Comparison of ENCODE assay signal across 41 mouse cellular contexts in the genomic region with DNA sequence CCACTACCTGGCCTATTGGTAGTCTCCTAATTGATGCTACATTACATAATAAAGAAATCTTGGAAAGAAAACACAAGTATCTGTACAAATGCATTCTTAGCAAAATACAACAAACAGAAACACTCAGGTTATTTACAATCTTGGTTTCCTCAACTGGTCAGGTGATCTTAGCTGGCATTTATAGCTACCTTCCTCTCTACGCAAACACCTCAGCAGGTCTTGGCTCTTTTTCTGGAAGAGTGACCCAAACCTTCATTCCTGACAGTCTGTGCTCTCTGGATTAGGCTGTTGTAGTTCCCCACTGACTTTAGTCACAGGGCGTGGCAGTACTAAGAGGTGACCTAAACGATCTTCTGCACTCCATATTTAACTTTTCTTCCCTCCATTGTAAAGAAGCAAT. TPM values are rescaled to one million over a fixed set of nuclear protein-coding genes. Genes with fewer than 3 reads are reported as not detected.
"Had no signal": no experiment of that assay in that cellular context is flagged by ENCODE, and none has a peak within 500 bp of the region (broad histone marks: within the 10 kb centered on the region; RNA-seq: fewer than 3 reads in every experiment).

No protein-coding gene starts in this region.

- ATAC-seq: liver, embryonic 12.5 days; liver, postnatal 0 days; lung, postnatal 0 days; midbrain, embryonic 13.5 days; midbrain, embryonic 15.5 days; midbrain, embryonic 16.5 days had no signal

- H3K9ac ChIP-seq: limb, embryonic 12.5 days; limb, embryonic 13.5 days; limb, embryonic 15.5 days; liver, embryonic 12.5 days; liver, embryonic 13.5 days; liver, embryonic 14.5 days; liver, embryonic 15.5 days; liver, postnatal 0 days; lung, embryonic 14.5 days; lung, embryonic 15.5 days; midbrain, embryonic 12.5 days; midbrain, embryonic 13.5 days; midbrain, embryonic 15.5 days; neural tube, embryonic 12.5 days had no signal

- H3K4me1 ChIP-seq: limb, embryonic 13.5 days; limb, embryonic 15.5 days; lung, embryonic 15.5 days; midbrain, embryonic 12.5 days; midbrain, embryonic 13.5 days; midbrain, embryonic 15.5 days; neural tube, embryonic 12.5 days had no signal

- H3K27ac ChIP-seq: limb, embryonic 10.5 days; limb, embryonic 12.5 days; limb, embryonic 13.5 days; limb, embryonic 15.5 days; liver, embryonic 12.5 days; liver, embryonic 13.5 days; liver, embryonic 14.5 days; liver, embryonic 15.5 days; lung, embryonic 15.5 days; macrophage; midbrain, embryonic 10.5 days; midbrain, embryonic 12.5 days; midbrain, embryonic 13.5 days; midbrain, embryonic 15.5 days; neural tube, embryonic 12.5 days had no signal

- H3K36me3 ChIP-seq: limb, embryonic 10.5 days; limb, embryonic 12.5 days; limb, embryonic 13.5 days; limb, embryonic 15.5 days; liver, embryonic 12.5 days; liver, embryonic 13.5 days; liver, embryonic 15.5 days; lung, embryonic 15.5 days; midbrain, embryonic 10.5 days; midbrain, embryonic 12.5 days; midbrain, embryonic 13.5 days; midbrain, embryonic 15.5 days; neural tube, embryonic 12.5 days had no signal

- H3K9me3 ChIP-seq: limb, embryonic 10.5 days; limb, embryonic 12.5 days; limb, embryonic 13.5 days; limb, embryonic 15.5 days; liver, embryonic 12.5 days; liver, embryonic 13.5 days; liver, embryonic 15.5 days; lung, embryonic 15.5 days; midbrain, embryonic 10.5 days; midbrain, embryonic 12.5 days; midbrain, embryonic 13.5 days; midbrain, embryonic 15.5 days; neural tube, embryonic 12.5 days had no signal

- DNase-seq: left cerebral cortex, postnatal 4 days; liver; liver, embryonic 13.5 days; liver, postnatal 0 days; lung, adult 18-20 months; lung, adult 2 months; lung, embryonic 14.5 days; lung, postnatal 10 days; lung, postnatal 14 days; lung, postnatal 36 days; lung, postnatal 4 days; midbrain, embryonic 14.5 days had no signal

- H3K27me3 ChIP-seq: liver, embryonic 13.5 days; lung, embryonic 15.5 days had no signal

- H3K4me3 ChIP-seq: limb, embryonic 10.5 days; limb, embryonic 12.5 days; limb, embryonic 13.5 days; limb, embryonic 15.5 days; liver, embryonic 12.5 days; liver, embryonic 13.5 days; liver, embryonic 15.5 days; lung, embryonic 15.5 days; megakaryocyte, embryonic 14.5 days; midbrain, embryonic 10.5 days; midbrain, embryonic 12.5 days; midbrain, embryonic 13.5 days; midbrain, embryonic 15.5 days; myocyte; neural tube, embryonic 12.5 days had no signal

- H3K4me2 ChIP-seq: limb, embryonic 12.5 days; limb, embryonic 13.5 days; limb, embryonic 15.5 days; liver, embryonic 11.5 days; liver, embryonic 12.5 days; liver, embryonic 13.5 days; liver, embryonic 15.5 days; lung, embryonic 14.5 days; lung, embryonic 15.5 days; midbrain, embryonic 11.5 days; midbrain, embryonic 12.5 days; midbrain, embryonic 13.5 days; midbrain, embryonic 15.5 days; neural tube, embryonic 12.5 days had no signal

RNA-seq across cellular contexts. Expression of a gene that starts 13.4 kb away (rescaled TPM):
- total RNA-seq: liver, adult 2 months; megakaryocyte, adult 5-6 weeks; monocyte, adult 5-6 weeks had no signal
- polyA plus RNA-seq: limb, embryonic 11.5 days; limb, embryonic 12.5 days; midbrain, embryonic 10.5 days; midbrain, embryonic 11.5 days; midbrain, embryonic 12.5 days; neural tube, embryonic 11.5 days had no signal

RNA-seq across cellular contexts. Expression of a gene that starts 16.1 kb away (rescaled TPM):
- total RNA-seq: left cerebral cortex, postnatal 4 days; midbrain, postnatal 0 days had no signal
- polyA plus RNA-seq: macrophage; midbrain, embryonic 14.5 days; midbrain, embryonic 16.5 days had no signal

RNA-seq across cellular contexts. Expression of a gene that starts 21.7 kb away (rescaled TPM):
- total RNA-seq: left cerebral cortex, postnatal 36 days; left cerebral cortex, postnatal 4 days; liver, adult 2 months; megakaryocyte, adult 5-6 weeks; monocyte, adult 5-6 weeks had no signal
- polyA plus RNA-seq: limb, embryonic 15.5 days; liver, embryonic 16.5 days; lung, adult 2 months; lung, embryonic 14.5 days; lung, postnatal 0 days; macrophage; midbrain, postnatal 0 days had no signal

RNA-seq across cellular contexts. Expression of a gene that starts 27.7 kb away (rescaled TPM):
- total RNA-seq: megakaryocyte-erythroid progenitor cell, adult 5-6 weeks; monocyte, adult 5-6 weeks had no signal
- polyA plus RNA-seq: macrophage had no signal
